Mouse (Mus musculus) subcutaneous adipose tissue, adult 2 months (tissue): Measurements from ENCODE around the gene Atg16l1. TPM values are rescaled to one million over a fixed set of nuclear protein-coding genes. Genes with fewer than 3 reads are reported as not detected.

Experiments used
- polyA plus RNA-seq: library from polyadenylated mRNA; depleted of rRNA; stranded (reverse); fragments of >200 nt; gene quantifications from 2 replicates; pipeline ENCODE4 v1.2.3, GENCODE M21; 2012; ENCODE audit warnings: low replicate concordance; rRNA removed

Atg16l1 gene
- 35.6 and 36.6 TPM in 2 replicates for polyA plus RNA-seq

DNA sequence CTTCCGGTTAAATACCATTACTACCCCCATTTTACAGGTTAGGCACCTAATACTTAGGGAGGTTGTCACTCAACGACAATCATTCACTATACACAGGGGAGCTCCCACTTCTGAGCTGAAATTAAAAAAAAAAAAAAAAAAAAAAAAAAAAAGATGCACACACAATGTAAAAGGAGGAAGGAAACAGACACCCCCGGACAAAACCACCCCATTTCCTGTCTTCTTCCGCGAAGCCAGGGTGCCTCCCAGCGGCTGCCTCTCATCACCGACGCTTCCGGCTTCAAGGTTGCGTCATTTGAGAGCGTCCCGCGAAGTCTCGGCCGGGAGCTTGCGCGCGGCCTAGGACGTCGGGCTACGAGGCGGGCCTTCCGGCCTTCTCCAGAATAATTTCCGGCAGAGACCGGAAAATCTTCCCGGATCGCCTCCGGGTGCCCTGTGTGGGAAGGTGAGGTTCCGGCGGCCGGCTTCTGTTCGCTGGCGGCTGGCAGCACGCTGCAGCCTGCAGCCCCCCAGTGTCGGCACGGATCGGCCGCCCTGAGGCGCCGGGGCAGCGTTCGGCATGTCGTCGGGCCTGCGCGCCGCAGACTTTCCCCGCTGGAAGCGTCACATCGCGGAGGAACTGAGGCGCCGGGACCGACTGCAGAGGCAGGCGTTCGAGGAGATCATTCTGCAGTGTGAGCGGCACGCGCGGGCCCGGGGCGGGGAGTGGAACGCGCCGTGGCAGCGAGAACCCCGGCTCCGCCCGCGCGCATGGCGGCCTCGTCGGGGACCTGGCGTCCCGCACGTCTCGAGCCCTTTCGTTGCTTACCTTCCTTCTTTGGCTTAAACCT is at the start of gene Atg16l1:
Gene Atg16l1 (plus strand): TSS at position 230 of the 830 bp plus-strand sequence.

DNA sequence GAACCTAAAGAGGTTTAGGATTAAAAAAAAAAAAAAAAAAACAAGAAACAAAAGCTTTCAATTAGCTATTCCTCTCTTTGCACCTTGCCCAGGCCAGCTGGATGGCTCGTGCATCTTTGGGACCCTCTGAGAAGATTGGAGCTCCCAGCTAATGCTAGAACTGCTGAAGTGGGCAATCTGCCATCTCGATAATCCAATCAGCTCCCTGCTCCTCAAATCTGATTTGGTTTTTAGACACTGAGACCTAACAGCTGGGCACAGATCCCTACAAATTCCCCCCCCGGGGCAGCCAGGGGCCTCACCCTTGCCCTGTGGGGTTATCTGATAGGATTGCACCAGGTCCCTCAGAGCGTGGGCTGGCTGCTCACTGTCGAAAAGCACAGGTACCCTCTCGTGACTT is 47.9 kb downstream of the Atg16l1 start, which contains the start of gene Sag:
Gene Sag (plus strand): TSS at position 105 of the 400 bp plus-strand sequence.

Other genes starting within 250 kb of the Atg16l1 start
- gene Neu2, start 246.0 kb upstream of the Atg16l1 start, polyA plus RNA-seq = 1.1 TPM in 1 of 2 replicates, not detected in the other
- gene Ngef, start 182.0 kb upstream of the Atg16l1 start, polyA plus RNA-seq = 0.93 and 8.6 TPM in 2 replicates
- gene Inpp5d, start 135.6 kb upstream of the Atg16l1 start, polyA plus RNA-seq = 19.6 and 55.1 TPM in 2 replicates
- 0.34 and 1.3 TPM in 2 replicates for gene Sag, start 47.8 kb downstream of the Atg16l1 start, polyA plus RNA-seq
- 53.1 and 74.8 TPM in 2 replicates for gene Dgkd, start 97.4 kb downstream of the Atg16l1 start, polyA plus RNA-seq